In genomic region chr6:137396106-137396793, GRCm38 (mm10) we compare ENCODE assay signal across 16 mouse cellular contexts.
DNase-seq lines count a peak whose midpoint lies in the region; ATAC-seq lines count a peak whose summit lies in the region.
"Had no signal": no experiment of that assay in that cellular context is flagged by ENCODE, and none has a peak within 500 bp of the region (broad histone marks: within the 10 kb centered on the region; RNA-seq: fewer than 3 reads in every experiment).

No protein-coding gene starts in this region.

- H3K9me3 ChIP-seq in midbrain, embryonic 14.5 days (ENCODE audit: control insufficient read depth, low read length), result no peaks in the 10 kb centered on the region
- H3K9me3 ChIP-seq in midbrain, embryonic 10.5 days (replicated peaks), result no peaks in the 10 kb centered on the region
- H3K9me3 ChIP-seq: hindbrain, embryonic 15.5 days; limb, embryonic 10.5 days; megakaryocyte, embryonic 14.5 days had no signal

- no peak overlapping the region for H3K4me2 ChIP-seq in midbrain, embryonic 14.5 days (ENCODE audit: low read length)
- H3K4me2 ChIP-seq: hindbrain, embryonic 15.5 days had no signal

- peaks cover 34% of the 10 kb centered on the region for H3K36me3 ChIP-seq in midbrain, embryonic 14.5 days (ENCODE audit: control insufficient read depth, insufficient read depth, low read length)
- H3K36me3 ChIP-seq in midbrain, embryonic 10.5 days, result no peaks in the 10 kb centered on the region
- H3K36me3 ChIP-seq: limb, embryonic 10.5 days had no signal

- peak; percentile 65; the same call in 1 of the 2 replicates for ATAC-seq in frontal cortex, adult (ENCODE audit: low TSS enrichment)
- no peak for ATAC-seq in midbrain, embryonic 14.5 days (ENCODE audit: low FRiP score, low TSS enrichment)

- no peak for DNase-seq in frontal cortex, postnatal 14 days (ENCODE audit: low spot score in 2 of 2)
- DNase-seq in kidney, adult 8-10 months, result peak; percentile 23 to 47
- no peak for DNase-seq in kidney, postnatal 10 days
- peak; percentile 19 for DNase-seq in midbrain, embryonic 14.5 days
- no peak for DNase-seq in midbrain, embryonic 10.5 days (ENCODE audit: low spot score)
- peak; percentile 14 to 40 for DNase-seq in kidney, postnatal 25 days
- DNase-seq in urinary bladder, postnatal 10 days (ENCODE audit: low spot score), result no peak
- DNase-seq: adrenal gland, postnatal 25 days; embryo, embryonic 11 days; heart, postnatal 10 days; layer of hippocampus, adult 9-11 months; lung, adult 2 months had no signal

- no peaks in the 10 kb centered on the region for H3K27me3 ChIP-seq in midbrain, embryonic 14.5 days (ENCODE audit: control insufficient read depth, insufficient read depth, low read length)
- H3K27me3 ChIP-seq in midbrain, embryonic 10.5 days (ENCODE audit: low read depth, poor library complexity, severe bottlenecking), result no peaks in the 10 kb centered on the region
- H3K27me3 ChIP-seq: hindbrain, embryonic 15.5 days; megakaryocyte, embryonic 14.5 days had no signal

- no peaks in the 10 kb centered on the region for H3K4me1 ChIP-seq in midbrain, embryonic 14.5 days (ENCODE audit: control insufficient read depth, insufficient read depth, low read length)
- no peaks in the 10 kb centered on the region for H3K4me1 ChIP-seq in midbrain, embryonic 10.5 days
- H3K4me1 ChIP-seq: hindbrain, embryonic 15.5 days; limb, embryonic 10.5 days; megakaryocyte, embryonic 14.5 days had no signal

- WGBS in midbrain, embryonic 14.5 days, result 84% methylated on average over 4 of the region's 4 CpGs
- 85% methylated on average over 4 of the region's 4 CpGs for WGBS in midbrain, embryonic 10.5 days

- no peak overlapping the region for H3K9ac ChIP-seq in midbrain, embryonic 14.5 days (replicated peaks; ENCODE audit: low read length)
- H3K9ac ChIP-seq: hindbrain, embryonic 15.5 days had no signal

- H3K27ac ChIP-seq in midbrain, embryonic 14.5 days (replicated peaks; ENCODE audit: low read depth, low read length), result no peak overlapping the region
- no peak overlapping the region for H3K27ac ChIP-seq in midbrain, embryonic 10.5 days (replicated peaks)
- H3K27ac ChIP-seq: hindbrain, embryonic 15.5 days; limb, embryonic 10.5 days had no signal

- no peak overlapping the region for H3K4me3 ChIP-seq in midbrain, embryonic 14.5 days (replicated peaks; ENCODE audit: low read depth, low read length)
- H3K4me3 ChIP-seq in midbrain, embryonic 10.5 days, result no peak overlapping the region
- H3K4me3 ChIP-seq: hindbrain, embryonic 15.5 days; limb, embryonic 10.5 days; megakaryocyte, embryonic 14.5 days had no signal

Comparison
In these comparisons a context has a peak if more than half of its experiments do, and no peak if none do; other contexts are left out.
1. DNase-seq: peak in kidney, adult 8-10 months (2 of 2), midbrain, embryonic 14.5 days (single experiment) and kidney, postnatal 25 days (2 of 2); none in frontal cortex, postnatal 14 days (0 of 2), kidney, postnatal 10 days (single experiment), midbrain, embryonic 10.5 days (single experiment) and urinary bladder, postnatal 10 days (single experiment).